Mouse (Mus musculus) c-Kit-positive CD71-negative TER-119-negative erythroid progenitor cells, embryonic 14.5 days (primary cell): ENCODE results near the gene Rps17.

ENCODE experiments used
- DNase-seq: peaks from one replicate; pipeline ENCODE4 v3.0.0-alpha.2; 2013; ENCODE audit warnings: low read depth

The Rps17 gene

GRCm38 (mm10) chr7:81344544-81345446 is at the start of gene Rps17:
TSS of gene Rps17 (minus strand) at chr7:81345254.
- peak; percentile 87 for DNase-seq

GRCm38 (mm10) chr7:81379363-81379762 is 34.3 kb upstream of the Rps17 start:
- DNase-seq = no peak

- DNase-seq = no peak
Observed at GRCm38 (mm10) chr7:81372337-81372920, 27.4 kb upstream of the Rps17 start.

- no peak for DNase-seq
Observed at GRCm38 (mm10) chr7:81371811-81372210, 26.8 kb upstream of the Rps17 start.

- DNase-seq = no peak
Observed at GRCm38 (mm10) chr7:81369724-81370123, 24.7 kb upstream of the Rps17 start.

GRCm38 (mm10) chr7:81367946-81368345 is 22.9 kb upstream of the Rps17 start:
- no peak for DNase-seq

- no peak for DNase-seq
Observed at GRCm38 (mm10) chr7:81356975-81357374, 11.9 kb upstream of the Rps17 start.

GRCm38 (mm10) chr7:81356360-81356759 is 11.3 kb upstream of the Rps17 start:
- no peak for DNase-seq

- DNase-seq = no peak
Observed at GRCm38 (mm10) chr7:81355746-81356145, 10.7 kb upstream of the Rps17 start.

- no peak for DNase-seq
Observed at GRCm38 (mm10) chr7:81351826-81352225, 6.8 kb upstream of the Rps17 start.

- DNase-seq = no peak
Observed at GRCm38 (mm10) chr7:81348206-81348605, 3.2 kb upstream of the Rps17 start.

GRCm38 (mm10) chr7:81345447-81346170 is 555 bp upstream of the Rps17 start:
- DNase-seq = no peak

GRCm38 (mm10) chr7:81343831-81344230 is 1.2 kb downstream of the Rps17 start:
- DNase-seq = no peak

- no peak for DNase-seq
Observed at GRCm38 (mm10) chr7:81343316-81343715, 1.7 kb downstream of the Rps17 start.

GRCm38 (mm10) chr7:81342356-81343094 is 2.5 kb downstream of the Rps17 start:
- no peak for DNase-seq

- DNase-seq = peak; percentile 38
Observed at GRCm38 (mm10) chr7:81341563-81341962, 3.5 kb downstream of the Rps17 start.

- DNase-seq = peak; percentile 63
Observed at GRCm38 (mm10) chr7:81339783-81340182, 5.3 kb downstream of the Rps17 start.

GRCm38 (mm10) chr7:81338522-81338873 is 6.6 kb downstream of the Rps17 start:
- no peak for DNase-seq

- DNase-seq = no peak
Observed at GRCm38 (mm10) chr7:81337785-81338521, 7.1 kb downstream of the Rps17 start.

GRCm38 (mm10) chr7:81336432-81336786 is 8.6 kb downstream of the Rps17 start:
- peak; percentile 58 for DNase-seq

GRCm38 (mm10) chr7:81335705-81336431 is 9.2 kb downstream of the Rps17 start:
- no peak for DNase-seq
